Mouse (Mus musculus) lung, embryonic 14.5 days (tissue): ENCODE measurements around the gene Nmur1. TPM values are rescaled to one million over a fixed set of nuclear protein-coding genes. Genes with fewer than 3 reads are reported as not detected.
A peak's percentile ranks its signal among the peaks of the same experiment; 100 is the strongest.
"Not testable (repeated sequence)": the region's sequence is repeated elsewhere in the genome, so short reads cannot be mapped to it uniquely, and the experiment has no call there.

Experiments
- ATAC-seq: fragments of 200-750 bp; cut with Nextera tagmentation; 2 replicates; pipeline ENCODE4 v1.8.0; 2017; ENCODE audit warnings: mild to moderate bottlenecking, moderate TSS enrichment, moderate library complexity; ENCODE audit not compliant: insufficient read depth
- DNase-seq: peaks from one replicate; pipeline ENCODE4 v3.0.0-alpha.2; 2015
- H3K27ac ChIP-seq: fragments of 300-500 bp; sonication (generic); 2 replicates; pipeline ENCODE4 v1.5.1; 2014; ENCODE audit warnings: low read depth, mild to moderate bottlenecking, moderate library complexity
- H3K27me3 ChIP-seq: fragments of 300-500 bp; sonication (generic); 2 replicates; pipeline ENCODE4 v1.6.1; 2014; ENCODE audit warnings: low read length, control low read depth; ENCODE audit not compliant: insufficient read depth
- H3K36me3 ChIP-seq: fragments of 300-500 bp; sonication (generic); 2 replicates; pipeline ENCODE4 v1.6.1; 2014; ENCODE audit warnings: control low read depth; ENCODE audit not compliant: insufficient read depth
- H3K4me1 ChIP-seq: fragments of 300-500 bp; sonication (generic); 2 replicates; pipeline ENCODE4 v1.6.1; 2014; ENCODE audit warnings: antibody characterized with exemption, control low read depth; ENCODE audit not compliant: insufficient read depth
- H3K4me2 ChIP-seq: fragments of 300-500 bp; sonication (generic); 2 replicates; pipeline ENCODE4 v1.6.1; 2014; ENCODE audit warnings: mild to moderate bottlenecking
- H3K4me3 ChIP-seq: fragments of 300-500 bp; sonication (generic); 2 replicates; pipeline ENCODE4 v1.5.1; 2014; ENCODE audit warnings: low read depth, low read length
- H3K9ac ChIP-seq: fragments of 300-500 bp; sonication (generic); 2 replicates; pipeline ENCODE4 v1.6.1; 2014
- H3K9me3 ChIP-seq: fragments of 300-500 bp; sonication (generic); 2 replicates; pipeline ENCODE4 v1.6.1; 2016; ENCODE audit warnings: low read depth, low read length, control low read depth
- CTCF ChIP-seq: IDR thresholded peaks from 2 replicates; pipeline ENCODE4 v1.5.1; 2016; ENCODE audit warnings: antibody characterized with exemption, low read depth
- WGBS: fragments of 180-500 bp; shearing (Covaris S2); extraction: QIAGEN DNeasy Blood & Tissue Kit; methylation state at CpG from one replicate; pipeline ENCODE4 v1.1.7; 2014; 5-methylcytosine and 5-hydroxymethylcytosine counted together
- polyA plus RNA-seq: library from polyadenylated mRNA; unstranded; fragments of >200 nt; fragmentation: Nextera tagmentation; extraction: Ambion mirVana; gene quantifications from 2 replicates; pipeline ENCODE4 v1.2.1, GENCODE M21; 2014

The Nmur1 gene
- not detected in 2 replicates for polyA plus RNA-seq

DNA sequence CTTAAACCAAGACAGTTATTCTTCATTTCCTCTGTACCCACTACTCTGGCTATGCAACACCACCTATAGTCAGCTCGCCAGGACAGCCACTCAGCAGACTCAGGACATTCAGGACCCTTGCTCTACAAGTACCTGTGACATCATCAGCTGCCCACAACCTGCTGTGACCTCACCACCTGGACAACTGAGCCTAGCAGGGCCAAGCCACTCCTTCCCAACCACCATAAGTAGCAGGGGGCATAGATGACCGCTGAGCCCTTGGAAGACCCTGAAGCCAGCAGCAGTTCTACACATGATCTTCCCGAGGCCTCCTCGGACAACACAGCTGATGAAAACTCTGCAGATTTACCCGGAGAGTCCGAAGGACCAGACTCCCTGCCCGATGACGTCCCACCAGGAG, at the start of gene Nmur1, which contains the start of gene Tex44:
Nmur1 (minus strand) TSS at position 101 of the 400 bp plus-strand sequence.
Tex44 (plus strand) TSS at position 202 of the 400 bp plus-strand sequence.
- H3K27me3 ChIP-seq = no peaks in the 10 kb centered on the region
- H3K9me3 ChIP-seq = no peaks in the 10 kb centered on the region
- H3K36me3 ChIP-seq = no peaks in the 10 kb centered on the region
- no peak within 1 kb of the TSS for H3K9ac ChIP-seq
- 89% methylated on average over 8 of the region's 8 CpGs for WGBS
- no peak for TF ChIP-seq CTCF
- no peak for ATAC-seq
- H3K4me2 ChIP-seq = no peak within 1 kb of the TSS
- DNase-seq = no peak
- no peak within 1 kb of the TSS for H3K27ac ChIP-seq
- no peak within 1 kb of the TSS for H3K4me3 ChIP-seq
- no peaks in the 10 kb centered on the region for H3K4me1 ChIP-seq

DNA sequence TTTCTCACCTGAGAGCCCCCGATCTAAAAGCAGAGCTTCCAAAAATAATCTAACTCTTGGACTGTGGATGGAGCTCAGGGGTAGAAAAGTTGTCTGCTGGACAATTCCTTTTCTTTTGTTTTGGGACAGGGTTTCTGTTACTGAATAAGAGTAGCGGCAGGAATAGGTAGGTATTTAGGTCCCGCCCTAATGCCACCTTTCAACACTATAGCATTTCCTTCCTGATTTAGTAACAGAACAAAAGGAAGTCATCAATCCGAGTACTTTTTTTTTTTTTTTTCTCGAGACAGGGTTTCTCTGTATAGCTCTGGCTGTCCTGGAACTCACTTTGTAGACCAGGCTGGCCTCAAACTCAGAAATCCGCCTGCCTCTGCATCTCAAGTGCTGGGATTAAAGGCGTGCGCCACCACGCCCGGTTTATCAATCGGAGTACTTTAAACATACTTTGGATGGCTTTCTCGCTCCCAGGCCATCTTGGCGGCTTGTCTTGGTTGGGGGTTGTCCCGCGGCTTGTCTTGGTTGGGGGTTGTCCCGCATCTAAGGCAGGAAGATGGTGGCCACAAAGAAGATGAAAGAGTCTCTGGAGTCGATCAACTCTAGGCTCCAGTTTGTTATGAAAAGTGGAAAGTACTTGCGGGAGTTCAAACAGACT, 47.2 kb upstream of the Nmur1 start:
- peak overlapping the region; percentile 96 for H3K27ac ChIP-seq

DNA sequence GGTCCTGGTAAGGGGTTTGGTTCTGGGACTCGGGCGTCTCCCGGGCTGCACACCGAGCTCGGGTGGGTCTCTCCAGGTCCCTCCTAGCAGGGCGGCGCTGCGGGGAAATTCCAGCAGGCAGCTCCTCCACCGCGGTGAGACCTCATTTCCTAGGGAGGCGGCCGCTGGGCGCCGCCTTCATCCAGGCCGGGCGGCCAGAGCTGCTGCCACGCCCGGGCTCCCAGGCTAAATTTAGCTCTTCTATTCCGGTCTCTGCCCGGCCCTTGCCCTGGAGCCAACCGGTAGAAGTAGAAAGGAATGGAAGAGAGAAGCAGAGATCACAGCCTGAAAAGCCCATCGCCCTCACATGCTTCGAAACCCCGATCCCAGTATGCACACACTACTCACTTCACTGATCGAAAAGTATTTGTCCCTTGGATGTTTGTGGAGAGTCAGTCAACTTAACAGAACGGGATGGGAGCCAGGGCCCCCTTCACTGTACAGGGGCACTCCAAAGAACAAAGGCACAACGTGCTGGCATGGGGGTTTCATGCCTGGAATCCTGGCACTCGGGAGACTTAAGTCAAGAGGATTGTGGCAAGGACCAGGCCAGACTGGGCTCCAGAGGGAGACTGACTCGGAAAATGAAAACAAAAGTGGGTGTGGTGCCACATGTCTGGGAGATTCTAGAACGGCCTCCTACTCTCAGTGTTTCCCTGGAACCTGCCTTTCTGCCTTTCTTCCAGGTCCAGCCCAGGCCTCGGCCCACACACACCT, 46.3 kb upstream of the Nmur1 start:
- ATAC-seq = peak; percentile 79
- no peaks in the 10 kb centered on the region for H3K27me3 ChIP-seq
- H3K9me3 ChIP-seq = no peaks in the 10 kb centered on the region
- peak overlapping the region; percentile 55 for H3K9ac ChIP-seq
- peak overlapping the region; percentile 56 for H3K4me2 ChIP-seq
- no peak for TF ChIP-seq CTCF
- H3K4me3 ChIP-seq = peak overlapping the region; percentile 20
- H3K36me3 ChIP-seq = no peaks in the 10 kb centered on the region
- H3K4me1 ChIP-seq = peaks cover 13% of the 10 kb centered on the region
- WGBS = 12% methylated on average over 31 of the region's 31 CpGs
- peak overlapping the region; percentile 96 for H3K27ac ChIP-seq
- peak; percentile 87 for DNase-seq

More for the DNA sequence above, 47.2 kb upstream of the Nmur1 start:
- H3K36me3 ChIP-seq = no peaks in the 10 kb centered on the region
- H3K4me1 ChIP-seq = peaks cover 13% of the 10 kb centered on the region
- H3K9ac ChIP-seq = peak overlapping the region; percentile 55; the same call in 1 of the 2 replicates
- no peak for TF ChIP-seq CTCF
- no peak overlapping the region for H3K4me3 ChIP-seq
- H3K27me3 ChIP-seq = no peaks in the 10 kb centered on the region
- ATAC-seq (no peak), DNase-seq (peak; percentile 4)
- no peaks in the 10 kb centered on the region for H3K9me3 ChIP-seq
- 91% methylated on average over 18 of the region's 18 CpGs for WGBS
- H3K4me2 ChIP-seq = peak overlapping the region; percentile 56; the same call in 1 of the 2 replicates

DNA sequence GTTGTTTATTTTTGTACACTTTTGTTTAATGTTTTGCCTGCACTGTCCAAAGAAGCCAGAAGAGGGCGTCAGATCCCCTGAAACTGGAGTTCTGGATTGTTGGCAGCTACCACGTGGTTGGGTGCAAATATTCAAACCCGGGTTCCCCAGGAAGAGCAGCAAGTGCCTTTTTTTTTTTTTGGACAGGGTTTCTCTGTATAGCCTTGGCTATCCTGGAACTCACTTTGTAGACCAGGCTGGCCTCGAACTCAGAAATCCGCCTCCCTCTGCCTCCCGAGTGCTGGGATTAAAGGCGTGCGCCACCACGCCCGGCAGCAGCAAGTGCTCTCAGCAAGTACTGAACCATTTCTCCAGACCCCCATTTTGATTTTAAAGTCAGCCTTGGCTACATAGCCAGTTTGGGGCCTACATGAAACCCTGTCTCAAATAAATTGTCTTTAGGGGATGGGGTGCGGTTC, 45.5 kb upstream of the Nmur1 start:
- not testable (repeated sequence) for ATAC-seq, H3K27me3 ChIP-seq, H3K4me3 ChIP-seq, H3K36me3 ChIP-seq, H3K9ac ChIP-seq, H3K9me3 ChIP-seq
- Histone ChIP-seq H3K4me1 (peaks cover 13% of the 10 kb centered on the region), H3K27ac (peak overlapping the region; percentile 96), H3K4me2 (peak overlapping the region; percentile 56; the same call in 1 of the 2 replicates)
- peak; percentile 71 for DNase-seq
- 70% methylated on average over 11 of the region's 11 CpGs for WGBS
- TF ChIP-seq CTCF = peak; percentile 58

DNA sequence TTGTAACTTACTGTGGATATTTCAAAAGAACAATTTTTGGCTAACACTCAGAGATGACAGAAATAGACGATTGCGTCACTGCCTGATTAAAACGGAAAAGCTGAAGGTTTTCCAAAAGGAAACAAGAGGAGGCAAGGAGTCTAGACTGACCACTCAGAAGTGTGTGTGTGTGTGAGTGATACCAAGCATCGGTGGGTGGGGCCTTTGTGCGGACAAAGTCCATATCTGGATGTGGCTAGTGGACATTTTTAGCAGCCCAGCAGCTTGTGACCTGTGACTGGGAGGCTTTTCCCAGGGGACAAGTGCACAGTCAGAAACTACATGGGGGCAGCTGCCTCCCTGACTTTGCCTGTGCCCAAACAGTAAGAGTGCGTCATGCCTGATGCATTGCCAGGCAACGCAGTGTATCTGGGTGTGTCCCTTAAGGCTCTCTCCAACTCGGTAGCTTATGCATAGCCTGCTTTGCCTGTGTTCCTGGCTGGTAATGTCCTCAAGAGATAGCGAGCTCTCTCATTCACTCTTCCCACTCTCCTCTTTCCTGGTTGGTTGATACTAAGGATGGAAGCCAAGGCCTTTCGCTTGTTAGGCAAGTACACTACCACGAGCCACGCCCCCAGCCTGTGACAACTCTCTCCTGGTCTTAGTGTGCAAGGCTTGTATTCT, 44.6 kb upstream of the Nmur1 start:
- DNase-seq (peak; percentile 89), ATAC-seq (peak; percentile 72)
- Histone ChIP-seq H3K9ac (no peak overlapping the region), H3K4me2 (no peak overlapping the region; the same call in 1 of the 2 replicates), H3K4me3 (no peak overlapping the region), H3K4me1 (peaks cover 13% of the 10 kb centered on the region), H3K27me3 (no peaks in the 10 kb centered on the region), H3K9me3 (no peaks in the 10 kb centered on the region), H3K27ac (peak overlapping the region; percentile 42), H3K36me3 (no peaks in the 10 kb centered on the region)
- TF ChIP-seq CTCF = no peak
- 51% methylated on average over 12 of the region's 12 CpGs for WGBS

DNA sequence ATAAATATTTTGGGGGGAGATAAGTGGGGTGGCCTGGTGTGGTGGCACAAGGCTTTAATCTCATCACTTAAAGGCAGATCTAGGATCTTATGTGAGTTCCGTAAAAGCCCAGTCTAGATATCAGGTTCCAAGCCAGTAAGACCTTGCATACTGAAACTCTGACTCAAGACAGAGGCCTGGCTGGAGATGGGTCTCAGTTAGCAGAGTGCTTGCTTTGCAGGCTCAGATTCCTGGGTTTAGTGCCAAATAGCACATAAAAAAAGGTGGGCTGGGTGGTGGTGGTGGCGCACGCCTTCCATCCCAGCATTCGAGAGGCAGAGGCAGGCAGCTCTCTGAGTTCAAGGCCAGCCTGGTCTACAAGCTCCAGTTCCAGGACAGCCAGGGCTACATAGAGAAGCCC, 43.8 kb upstream of the Nmur1 start:
- no peak overlapping the region for H3K4me2 ChIP-seq
- no peak for DNase-seq
- H3K4me3 ChIP-seq = no peak overlapping the region
- WGBS = 96% methylated on average over 4 of the region's 4 CpGs
- H3K36me3 ChIP-seq = no peaks in the 10 kb centered on the region
- no peak for TF ChIP-seq CTCF
- ATAC-seq = no peak
- H3K9ac ChIP-seq = no peak overlapping the region
- no peaks in the 10 kb centered on the region for H3K27me3 ChIP-seq
- no peaks in the 10 kb centered on the region for H3K9me3 ChIP-seq
- peaks cover 13% of the 10 kb centered on the region for H3K4me1 ChIP-seq
- H3K27ac ChIP-seq = peak overlapping the region; percentile 68; the same call in 1 of the 2 replicates
